Mouse (Mus musculus) thymus, postnatal 25 days (tissue): ENCODE data around the gene Pank4.
A peak's percentile ranks its signal among the peaks of the same experiment; 100 is the strongest.

Source experiments
- DNase-seq: peaks from one replicate; pipeline ENCODE4 v3.0.0; 2022

The Pank4 gene

GRCm38 (mm10) chr4:154943323-154944039 is 20.4 kb upstream of the Pank4 start:
- DNase-seq: no peak

- peak; percentile 80 for DNase-seq
Measured at GRCm38 (mm10) chr4:154944121-154944590, 19.8 kb upstream of the Pank4 start.

- no peak for DNase-seq
Measured at GRCm38 (mm10) chr4:154946319-154946718, 17.6 kb upstream of the Pank4 start.

GRCm38 (mm10) chr4:154948066-154948939 is 15.6 kb upstream of the Pank4 start:
- no peak for DNase-seq

GRCm38 (mm10) chr4:154948940-154949588 is 14.9 kb upstream of the Pank4 start:
- DNase-seq: no peak

GRCm38 (mm10) chr4:154949589-154949982 is 14.3 kb upstream of the Pank4 start:
- no peak for DNase-seq

GRCm38 (mm10) chr4:154952461-154953241 is 11.3 kb upstream of the Pank4 start:
- DNase-seq: no peak

- DNase-seq: no peak
Measured at GRCm38 (mm10) chr4:154956604-154957003, 7.3 kb upstream of the Pank4 start.

- no peak for DNase-seq
Measured at GRCm38 (mm10) chr4:154957289-154957993, 6.5 kb upstream of the Pank4 start.

- no peak for DNase-seq
Measured at GRCm38 (mm10) chr4:154958171-154958570, 5.8 kb upstream of the Pank4 start.

GRCm38 (mm10) chr4:154958621-154959020 is 5.3 kb upstream of the Pank4 start:
- DNase-seq: no peak

- no peak for DNase-seq
Measured at GRCm38 (mm10) chr4:154960021-154960689, 3.8 kb upstream of the Pank4 start.

GRCm38 (mm10) chr4:154960690-154961225 is 3.2 kb upstream of the Pank4 start, which contains the start of gene Hes5:
Gene Hes5 (plus strand): TSS chr4:154960923.
- DNase-seq: no peak

- peak; percentile 65 for DNase-seq
Measured at GRCm38 (mm10) chr4:154961226-154961738, 2.6 kb upstream of the Pank4 start.

- peak; percentile 76 for DNase-seq
Measured at GRCm38 (mm10) chr4:154961911-154962310, 2.0 kb upstream of the Pank4 start.

GRCm38 (mm10) chr4:154962683-154963082 is 1.2 kb upstream of the Pank4 start:
- DNase-seq: no peak

- peak; percentile 30 for DNase-seq
Measured at GRCm38 (mm10) chr4:154963190-154963836, 610 bp upstream of the Pank4 start.

- peak; percentile 72 for DNase-seq
Measured at GRCm38 (mm10) chr4:154964581-154965235, 785 bp downstream of the Pank4 start.

GRCm38 (mm10) chr4:154965856-154966255 is 1.9 kb downstream of the Pank4 start:
- DNase-seq: no peak

- peak; percentile 72 for DNase-seq
Measured at GRCm38 (mm10) chr4:154967173-154967572, 3.2 kb downstream of the Pank4 start.
